Mouse (Mus musculus): ENCODE results near the gene Tomm70a.

Gene Tomm70a

DNA sequence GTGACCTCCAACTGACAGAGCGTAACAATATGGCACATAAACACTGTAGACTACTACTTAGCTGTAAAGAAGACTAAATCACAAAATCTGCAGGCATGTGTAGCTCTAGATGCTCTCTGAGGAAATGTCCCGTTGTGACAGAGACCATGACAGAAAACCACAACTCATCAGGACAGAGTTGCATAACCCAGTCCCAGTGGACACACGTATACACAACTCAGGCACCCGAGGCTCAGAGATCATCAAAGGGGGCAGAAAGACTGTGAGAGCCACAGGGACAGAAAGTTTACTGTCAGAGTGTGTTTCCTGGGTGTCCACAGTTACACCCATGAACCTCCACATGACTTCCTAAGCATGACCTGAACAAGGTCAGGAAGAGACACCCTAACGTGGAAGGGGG lies 75.1 kb downstream of the Tomm70a start:
- no peak for DNase-seq

DNA sequence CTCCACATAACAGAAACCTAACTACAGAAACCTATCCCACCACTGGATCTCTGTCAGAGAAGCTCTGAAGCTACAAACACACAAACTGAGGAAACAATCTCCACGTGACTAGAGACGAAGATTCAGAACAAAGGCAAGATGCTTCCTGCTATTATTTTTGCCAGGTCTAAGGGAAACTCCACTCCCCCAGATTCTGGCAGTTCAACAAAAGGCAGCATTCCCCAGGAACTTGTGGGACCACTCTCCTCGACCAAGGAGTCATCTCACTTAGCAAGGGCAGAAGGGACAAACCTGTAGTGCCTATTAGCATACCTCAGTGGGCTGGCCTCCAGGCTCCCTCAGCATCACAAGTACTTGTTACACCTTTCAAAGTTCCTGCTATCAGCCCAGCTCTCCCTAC lies 75.8 kb downstream of the Tomm70a start:
- no peak for DNase-seq

Data from embryo, embryonic 11 days (tissue).